Mouse (Mus musculus) E14TG2a.4 (cell line): ENCODE results near the gene Sytl3.
"Not testable (repeated sequence)": the region's sequence is repeated elsewhere in the genome, so short reads cannot be mapped to it uniquely, and the experiment has no call there.

Source experiments
- CTCF ChIP-seq: conservative IDR thresholded peaks from 2 replicates; pipeline ENCODE4 v1.5.1; 2014; ENCODE audit warnings: low read length
- NANOG ChIP-seq: IDR thresholded peaks from 2 replicates; pipeline ENCODE4 v1.6.1; 2014; ENCODE audit warnings: borderline replicate concordance, low read length, mixed read lengths
- POU5F1 ChIP-seq: IDR thresholded peaks from 2 replicates; pipeline ENCODE4 v1.6.1; 2014; ENCODE audit warnings: low read length, borderline replicate concordance

DNA sequence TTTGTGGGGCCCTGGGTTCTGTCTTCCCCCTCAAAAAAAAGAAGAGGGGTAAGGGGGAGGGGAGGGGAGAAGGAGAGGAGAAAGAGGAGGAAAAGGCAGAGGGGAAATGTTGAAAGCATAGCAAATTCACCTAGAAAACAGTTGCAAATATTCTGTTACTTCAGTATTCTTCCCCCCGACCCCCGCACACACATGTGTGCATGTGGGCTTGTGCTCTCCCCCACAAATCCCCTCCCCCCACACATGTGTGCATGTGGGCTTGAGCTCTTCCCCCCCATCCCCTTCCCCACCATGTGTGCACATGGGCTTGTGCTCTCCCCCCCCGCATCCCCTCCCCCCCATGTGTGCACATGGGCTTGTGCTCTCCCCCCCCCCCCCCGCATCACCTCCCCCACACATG lies 30.5 kb downstream of the Sytl3 start:
- TF ChIP-seq CTCF, POU5F1, NANOG: not testable (repeated sequence)
